Mouse (Mus musculus) brain, embryonic 14.5 days (tissue): Measurements from ENCODE around the gene Hnrnpu. TPM values are rescaled to one million over a fixed set of nuclear protein-coding genes. Genes with fewer than 3 reads are reported as not detected.

Source experiments
- DNase-seq: peaks from one replicate; pipeline ENCODE4 v3.0.0-alpha.2; 2011; ENCODE audit warnings: low read depth
- CTCF ChIP-seq: fragments of 200-500 bp; IDR thresholded peaks from 2 replicates; pipeline ENCODE4 v1.5.1; 2012; ENCODE audit warnings: inconsistent platforms, mild to moderate bottlenecking, moderate library complexity, borderline replicate concordance; ENCODE audit not compliant: insufficient read depth, insufficient read length; ENCODE audit errors: extremely low read depth
- POLR2A ChIP-seq: fragments of 200-500 bp; IDR thresholded peaks from 2 replicates; pipeline ENCODE4 v1.6.1; 2012; ENCODE audit warnings: mild to moderate bottlenecking, inconsistent platforms, borderline replicate concordance; ENCODE audit not compliant: poor library complexity, insufficient read depth, insufficient read length, severe bottlenecking; ENCODE audit errors: extremely low read depth
- polyA plus RNA-seq: library from polyadenylated mRNA; depleted of rRNA; stranded (reverse); fragments of >200 nt; gene quantifications from 2 replicates; pipeline ENCODE4 v1.2.3, GENCODE M21; 2012; rRNA removed

The Hnrnpu gene
- polyA plus RNA-seq, result 279 and 342 TPM in 2 replicates

DNA sequence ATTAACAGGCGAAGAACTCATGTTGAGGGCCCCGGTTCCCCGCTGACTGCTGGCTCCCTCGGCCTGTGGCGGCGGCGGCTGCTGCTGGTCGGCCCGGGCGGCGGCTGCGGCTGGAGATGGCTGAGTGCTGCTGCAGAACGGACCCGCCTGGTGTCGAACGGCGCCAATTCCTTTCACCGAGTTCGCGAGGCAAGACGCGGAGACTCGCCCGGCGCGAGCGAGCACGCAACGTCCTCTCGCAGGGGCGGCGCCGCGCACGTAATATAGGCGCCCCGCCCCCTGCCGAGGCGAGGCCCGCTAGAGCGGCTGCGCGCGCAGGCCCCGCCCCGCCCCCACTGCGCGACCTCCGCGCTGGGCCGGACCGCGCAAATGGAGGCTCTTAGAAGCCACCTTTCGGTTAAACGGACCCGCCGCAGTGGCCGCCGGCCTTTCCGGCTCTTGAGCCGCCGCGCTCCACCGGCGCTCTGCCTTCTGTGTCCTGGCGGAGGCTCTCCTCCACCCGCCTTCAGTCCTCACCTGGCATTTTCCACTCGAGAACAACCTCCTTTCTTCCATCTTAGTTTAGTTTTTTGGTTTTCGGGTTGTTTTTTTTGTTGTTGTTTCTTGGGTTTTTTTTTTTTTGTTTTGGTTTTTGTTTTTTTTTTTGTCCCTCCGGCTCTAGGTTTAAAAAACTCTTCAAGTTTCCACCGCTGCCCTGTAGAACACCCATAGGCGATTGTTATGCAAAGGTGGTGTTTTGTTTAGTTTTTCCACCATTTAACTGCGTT is at the start of gene Hnrnpu:
Gene Hnrnpu, minus strand, starts transcription at position 247 of the 767 bp plus-strand sequence.
- TF ChIP-seq CTCF (no peak), POLR2A (peak; percentile 94)
- DNase-seq, result peak; percentile 98

DNA sequence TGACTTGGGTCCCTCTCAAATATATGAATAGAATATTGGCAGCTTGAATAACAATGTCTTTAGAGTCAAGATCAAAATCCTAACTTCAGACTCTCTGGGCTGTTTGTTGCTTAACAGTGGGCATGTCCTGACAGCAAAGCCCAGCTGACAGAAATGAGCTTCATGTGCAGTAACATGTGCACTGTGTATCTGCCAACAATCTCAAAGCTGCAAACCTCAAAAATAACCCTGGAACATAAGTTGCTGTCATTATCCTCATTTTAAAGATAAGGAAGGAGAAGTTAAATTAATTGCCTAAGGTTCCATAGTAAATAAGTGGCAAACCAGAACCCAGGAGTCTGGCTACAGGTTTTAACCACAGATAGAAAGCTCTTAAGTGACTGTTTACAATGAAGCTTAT is 44.6 kb upstream of the Hnrnpu start:
- DNase-seq, result no peak
- no peak for TF ChIP-seq POLR2A
- no peak for TF ChIP-seq CTCF

DNA sequence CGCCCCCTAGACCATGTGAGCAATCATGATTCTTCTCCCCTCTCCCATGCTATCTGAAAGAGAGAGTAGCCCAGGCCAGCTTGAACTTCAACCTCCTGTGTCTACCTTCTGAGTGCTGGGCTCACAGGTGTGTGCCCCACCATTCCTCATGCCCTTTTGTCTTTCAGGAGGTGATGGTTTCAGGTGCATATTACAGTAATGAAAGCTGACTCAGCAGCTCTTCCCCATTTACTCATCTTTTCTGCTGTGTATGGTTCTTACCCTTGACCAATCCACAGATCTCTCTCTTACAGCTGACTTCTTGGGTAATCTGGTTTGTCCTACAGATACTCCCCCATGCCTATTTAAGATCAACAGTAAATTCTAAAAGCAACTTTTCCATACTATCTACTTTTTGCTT is 41.6 kb upstream of the Hnrnpu start:
- no peak for DNase-seq
- TF ChIP-seq CTCF (no peak), POLR2A (no peak)

DNA sequence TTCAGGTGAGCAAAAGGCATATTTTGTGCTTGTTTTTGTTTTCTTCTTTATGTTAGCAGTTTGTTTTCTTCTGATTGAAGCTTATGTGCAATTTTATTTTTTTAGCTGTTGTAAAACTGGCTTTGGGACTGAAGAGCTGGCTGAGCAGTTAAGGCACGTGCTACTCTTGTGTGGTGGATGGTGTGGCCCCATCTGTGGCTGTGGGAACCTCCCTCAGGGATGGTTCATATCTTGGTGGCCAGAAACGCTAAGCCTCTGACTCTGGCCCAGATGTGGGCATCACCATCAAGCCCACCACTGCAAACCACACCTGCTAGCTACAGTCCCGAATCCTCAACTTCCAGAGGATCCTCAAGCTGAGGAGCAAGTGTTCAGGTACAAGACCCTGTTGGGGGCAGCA is 40.5 kb upstream of the Hnrnpu start:
- no peak for TF ChIP-seq POLR2A
- no peak for TF ChIP-seq CTCF

DNA sequence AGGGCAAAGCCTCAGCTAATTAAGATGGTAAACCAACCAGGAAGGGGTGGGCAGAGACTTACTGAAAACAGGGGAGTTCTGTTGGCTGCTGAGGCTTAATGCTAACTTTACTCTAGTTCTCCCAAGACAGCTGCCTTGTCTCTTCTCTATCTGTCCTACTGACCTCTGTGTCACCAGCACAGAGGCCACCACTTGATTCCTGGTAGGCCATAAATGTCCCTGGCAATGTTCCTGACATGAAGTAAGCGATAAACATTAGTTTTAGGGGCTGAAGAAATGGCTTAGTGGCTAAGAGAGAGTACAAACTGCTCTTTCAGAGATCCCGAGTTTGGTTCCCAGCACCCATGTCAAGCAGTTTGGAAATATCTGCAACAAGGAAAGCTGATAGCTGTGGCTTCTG is 39.3 kb upstream of the Hnrnpu start:
- TF ChIP-seq POLR2A (no peak), CTCF (no peak)

More for the DNA sequence above, 40.5 kb upstream of the Hnrnpu start:
- no peak for DNase-seq

DNA sequence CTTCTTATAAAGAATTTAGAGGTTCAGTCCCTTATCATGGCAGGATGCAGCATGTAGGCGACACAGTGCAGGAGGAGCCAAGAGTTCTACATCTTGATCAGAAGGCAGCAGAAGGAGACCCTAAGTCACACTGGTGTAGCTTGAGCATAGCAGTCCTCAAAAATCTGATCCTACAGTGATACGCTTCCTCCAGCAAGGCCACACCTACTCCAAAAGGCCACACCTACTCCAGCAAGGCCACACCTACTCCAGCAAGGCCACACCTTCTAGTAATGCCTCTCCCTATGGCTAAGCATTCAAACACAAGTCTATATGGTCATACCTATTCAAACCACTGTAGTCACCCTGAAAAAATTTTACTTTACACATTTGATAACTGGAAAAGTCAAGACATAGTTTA is 38.5 kb upstream of the Hnrnpu start:
- no peak for DNase-seq
- TF ChIP-seq CTCF (no peak), POLR2A (no peak)

More for the DNA sequence above, 39.3 kb upstream of the Hnrnpu start:
- no peak for DNase-seq

DNA sequence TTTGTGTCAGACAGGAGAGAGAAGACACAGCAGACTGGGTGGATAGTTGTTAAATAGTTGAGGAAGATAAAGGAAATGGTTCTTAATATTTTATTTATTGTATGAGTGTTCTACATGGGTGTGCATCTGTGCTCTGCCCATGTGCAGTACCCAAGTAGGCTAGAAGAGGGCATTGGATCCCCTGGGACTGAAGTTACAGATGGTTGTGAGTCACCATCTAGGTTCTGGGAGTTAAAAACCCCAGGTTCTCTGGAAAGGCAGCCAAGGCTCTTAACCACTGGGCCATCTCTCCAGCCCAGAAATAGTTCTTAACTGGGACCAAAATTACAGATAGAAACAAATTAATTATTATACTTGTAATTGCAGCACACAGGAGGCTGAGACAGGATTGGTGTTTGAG is 37.8 kb upstream of the Hnrnpu start:
- DNase-seq, result no peak
- TF ChIP-seq CTCF (no peak), POLR2A (no peak)

DNA sequence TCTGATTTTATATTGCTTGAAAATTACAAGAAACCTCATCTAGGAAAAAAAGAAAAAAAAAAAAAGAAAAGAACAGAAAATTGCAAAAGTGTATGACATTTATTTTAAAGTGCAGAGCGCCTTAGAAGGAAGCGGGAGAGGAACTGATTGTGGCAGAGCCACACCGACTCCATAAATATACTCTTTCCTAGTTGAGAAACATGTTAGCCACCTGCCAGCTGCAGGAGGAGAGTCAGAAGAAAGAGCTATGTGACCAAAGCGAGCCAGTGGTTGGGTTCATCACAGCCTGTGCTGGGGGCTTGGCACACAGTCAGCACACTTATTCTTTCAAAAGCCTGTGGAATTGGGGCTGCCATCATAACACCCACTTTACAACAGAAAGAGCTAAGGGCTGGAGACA is 35.1 kb upstream of the Hnrnpu start:
- TF ChIP-seq POLR2A, result no peak
- no peak for TF ChIP-seq CTCF

DNA sequence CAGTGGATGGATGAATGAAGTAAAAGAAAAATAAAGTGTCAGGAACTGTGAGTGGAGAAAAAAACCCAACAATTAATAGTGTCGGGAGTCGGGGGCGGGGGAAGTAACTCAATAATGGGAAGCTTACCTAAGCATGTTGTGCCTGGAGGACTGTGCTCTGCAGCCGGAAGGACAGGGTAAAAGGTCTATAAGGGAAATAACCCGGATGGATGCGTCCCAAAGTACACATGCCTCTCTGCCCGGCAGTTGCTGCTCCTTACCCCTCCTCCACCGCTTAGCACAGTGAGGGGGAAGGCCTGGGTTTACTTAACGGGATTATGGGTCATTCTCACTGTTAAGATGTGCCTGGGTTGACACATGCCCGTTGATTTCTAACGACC is 31.7 kb upstream of the Hnrnpu start:
- DNase-seq, result peak; percentile 74
- no peak for TF ChIP-seq CTCF

More for the DNA sequence above, 35.1 kb upstream of the Hnrnpu start:
- DNase-seq, result no peak

DNA sequence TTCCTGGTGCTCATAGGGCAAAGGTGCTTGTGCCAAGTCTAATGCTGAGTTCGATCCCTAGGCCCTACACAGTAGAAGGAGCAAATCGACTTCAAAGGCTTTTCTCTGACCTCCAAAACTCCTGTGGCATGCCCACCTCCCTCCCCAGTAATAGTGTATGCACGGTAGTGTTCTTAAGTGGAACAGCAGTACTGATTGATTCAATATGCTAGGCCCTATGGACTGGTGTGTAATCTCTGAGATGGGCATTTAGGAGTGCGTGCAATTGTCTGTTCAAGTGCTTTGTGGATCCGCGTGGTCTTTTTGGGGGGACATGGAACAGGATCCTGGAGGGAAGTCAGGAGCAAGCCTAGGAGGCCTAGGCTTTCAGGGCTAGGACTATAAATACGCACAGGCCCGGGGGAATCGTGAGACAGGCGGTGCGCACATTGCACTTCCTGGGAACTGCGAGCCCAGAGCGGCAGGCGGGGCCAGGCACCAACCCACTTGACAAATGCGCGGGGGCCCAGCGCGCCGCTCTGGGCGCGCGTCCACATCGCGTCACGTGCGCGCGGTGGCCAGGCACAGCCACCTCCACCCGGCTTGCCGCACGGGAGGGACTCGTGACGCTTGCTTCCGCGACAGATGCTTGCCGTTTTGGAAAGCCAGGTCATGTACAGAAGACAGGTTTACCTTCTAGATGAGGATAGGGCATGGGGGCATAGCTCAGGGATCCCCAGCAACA is 31.1 kb upstream of the Hnrnpu start:
- TF ChIP-seq CTCF (no peak), POLR2A (peak; percentile 63; the same call in 1 of the 2 replicates)
- DNase-seq, result peak; percentile 96

DNA sequence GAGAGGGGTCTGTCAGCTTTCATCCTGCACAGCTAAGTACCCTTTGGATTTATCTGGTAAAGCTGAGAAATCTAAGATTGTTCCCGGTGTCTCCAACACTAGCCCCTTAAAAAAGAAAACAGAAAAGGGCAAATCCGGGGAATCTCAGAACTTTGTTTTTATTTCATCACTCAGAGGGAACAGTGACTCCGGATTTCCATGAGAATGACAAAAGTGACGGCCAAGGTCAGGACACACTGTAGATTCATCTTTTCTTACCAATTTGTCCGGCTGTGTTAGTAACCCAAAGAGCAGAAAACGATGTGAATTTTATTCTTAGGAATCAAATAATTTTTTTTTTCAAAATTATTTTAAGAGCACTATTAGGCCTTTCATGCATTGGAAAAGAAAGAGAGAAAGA is 30.5 kb upstream of the Hnrnpu start:
- no peak for DNase-seq
- no peak for TF ChIP-seq CTCF

DNA sequence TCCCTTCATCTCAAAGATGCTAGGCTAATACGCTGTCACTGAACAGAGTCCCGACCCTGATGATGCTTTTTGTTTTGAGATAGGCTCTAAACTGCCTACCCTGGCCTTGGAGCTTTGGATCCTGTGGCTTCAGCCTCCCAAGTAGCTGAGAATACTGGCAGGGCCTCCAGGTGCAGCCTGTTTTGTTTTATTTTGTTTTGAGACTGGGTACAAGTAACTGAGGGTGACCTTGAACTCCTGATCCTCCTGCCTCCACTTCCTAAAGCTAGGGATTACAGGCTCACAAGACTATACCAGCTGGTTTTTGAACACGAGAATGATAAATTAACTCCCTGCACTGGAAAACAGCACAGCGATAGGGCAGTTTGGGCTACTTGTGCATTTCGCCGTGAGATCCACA is 27.6 kb upstream of the Hnrnpu start:
- no peak for DNase-seq

More for the DNA sequence above, 27.6 kb upstream of the Hnrnpu start:
- TF ChIP-seq CTCF, result no peak
- TF ChIP-seq POLR2A, result no peak
